Mouse (Mus musculus) spleen, postnatal 14 days (tissue): ENCODE results near the gene Akt1.

Experiments
- DNase-seq, 2 experiments: peaks; one replicate each; pipeline ENCODE4 v3.0.0; 2021 to 2022; ENCODE audit warnings: low spot score in 2 of 2

Gene Akt1

DNA sequence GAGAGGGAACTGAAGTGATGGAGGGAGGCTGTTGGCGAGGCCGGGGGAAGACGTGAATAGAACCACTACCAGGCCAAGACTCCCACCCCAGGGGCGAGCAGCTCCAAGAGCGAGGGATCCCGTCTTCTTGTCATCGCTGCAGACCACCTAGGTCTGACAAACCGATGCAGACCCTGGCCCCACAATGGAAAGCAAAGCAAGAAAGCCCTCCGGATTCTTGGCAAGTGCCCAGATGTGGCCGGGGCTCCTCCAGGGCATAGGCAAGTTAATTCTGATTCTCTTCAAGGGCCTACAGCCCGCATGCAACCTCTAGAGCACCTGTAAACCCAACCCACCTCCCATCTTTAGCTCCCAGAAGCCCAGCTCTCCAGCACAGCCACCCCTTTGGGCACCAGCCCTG lies 11.4 kb downstream of the Akt1 start:
- no peak for DNase-seq

DNA sequence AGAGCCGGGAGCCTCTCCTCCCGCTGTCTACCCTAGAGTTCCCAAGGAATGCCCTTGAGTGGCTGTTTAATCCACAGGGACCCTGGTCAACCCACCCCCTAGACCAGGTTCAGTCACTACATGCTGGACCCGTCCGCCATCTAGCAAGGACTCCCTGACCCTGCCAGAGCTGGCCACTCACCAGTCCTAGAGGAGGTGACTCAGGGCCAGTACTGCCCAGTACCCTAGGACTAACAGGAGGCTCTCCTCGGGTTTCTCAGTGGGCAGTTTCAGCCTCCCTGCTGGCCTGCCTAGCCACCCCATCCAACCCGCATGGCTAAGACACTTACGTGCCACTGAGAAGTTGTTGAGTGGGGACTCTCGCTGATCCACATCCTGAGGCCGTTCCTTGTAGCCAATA lies 12.8 kb downstream of the Akt1 start:
- DNase-seq: no peak

DNA sequence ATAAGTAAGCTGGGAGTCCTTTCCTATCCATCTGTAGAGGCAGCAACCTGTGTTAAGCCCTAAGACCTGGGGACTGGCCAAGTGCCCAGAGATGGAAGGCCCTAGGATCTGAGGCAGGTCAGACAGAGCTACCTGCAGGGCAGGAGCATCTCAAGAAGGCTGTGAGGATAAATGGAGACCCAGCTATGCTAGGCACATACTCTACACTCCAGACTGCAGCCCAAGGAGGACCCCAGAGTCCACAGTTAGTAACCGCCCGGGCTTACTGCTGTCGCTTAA lies 13.4 kb downstream of the Akt1 start:
- DNase-seq: no peak

DNA sequence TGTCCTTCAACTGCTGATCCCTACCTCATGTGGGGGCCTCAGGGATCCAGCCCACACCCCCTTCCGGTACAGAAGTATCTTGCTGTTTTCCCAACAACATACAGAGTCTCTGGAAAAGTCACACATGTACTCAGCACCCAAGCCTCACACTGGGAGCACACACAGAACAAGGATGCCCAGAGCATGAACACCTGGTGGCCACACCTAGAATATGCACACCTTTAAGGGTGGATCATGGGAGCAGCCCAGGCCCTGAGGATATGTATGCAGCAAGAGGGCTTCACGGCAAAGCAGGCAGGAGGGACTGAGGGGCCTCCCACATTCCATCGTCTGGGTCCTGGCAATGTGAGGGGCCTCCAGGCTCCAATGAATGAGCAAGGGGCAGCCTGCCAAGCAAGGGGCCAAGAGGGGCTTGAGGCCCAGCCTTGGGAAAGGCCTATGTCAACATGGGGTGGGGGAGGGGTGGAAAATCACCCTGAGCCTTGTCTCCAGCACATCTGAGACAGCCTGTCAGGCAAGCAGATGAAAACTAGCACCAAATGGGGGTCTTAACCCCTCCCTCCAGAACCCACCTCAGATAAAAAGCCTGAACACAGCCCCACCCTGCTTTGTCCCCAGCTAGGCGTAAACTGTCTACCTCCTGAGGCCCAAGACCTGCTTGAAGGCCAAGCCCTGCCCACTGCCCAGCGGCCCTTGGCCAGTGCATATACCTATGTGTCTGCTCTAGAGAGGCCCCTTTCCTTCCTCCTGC lies 13.9 kb downstream of the Akt1 start:
- DNase-seq: no peak

DNA sequence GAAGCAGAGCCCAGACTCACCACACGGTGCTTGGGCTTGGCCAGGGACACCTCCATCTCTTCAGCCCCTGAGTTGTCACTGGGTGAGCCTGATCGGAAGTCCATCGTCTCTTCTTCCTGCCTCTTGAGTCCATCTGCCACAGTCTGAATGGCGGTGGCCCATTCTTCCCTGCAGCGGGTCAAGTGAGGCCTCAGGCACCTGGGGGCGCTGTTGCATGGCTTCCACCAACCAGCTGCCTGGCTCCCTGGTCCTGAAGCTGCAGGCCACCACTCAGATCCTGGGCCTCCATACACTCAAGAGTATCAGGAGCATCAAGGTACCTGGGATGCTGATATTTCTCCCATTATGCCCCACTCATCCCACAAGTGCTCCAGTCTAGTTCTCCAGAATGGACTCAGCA lies 15.6 kb downstream of the Akt1 start:
- peak; percentile 51 to 73 for DNase-seq

DNA sequence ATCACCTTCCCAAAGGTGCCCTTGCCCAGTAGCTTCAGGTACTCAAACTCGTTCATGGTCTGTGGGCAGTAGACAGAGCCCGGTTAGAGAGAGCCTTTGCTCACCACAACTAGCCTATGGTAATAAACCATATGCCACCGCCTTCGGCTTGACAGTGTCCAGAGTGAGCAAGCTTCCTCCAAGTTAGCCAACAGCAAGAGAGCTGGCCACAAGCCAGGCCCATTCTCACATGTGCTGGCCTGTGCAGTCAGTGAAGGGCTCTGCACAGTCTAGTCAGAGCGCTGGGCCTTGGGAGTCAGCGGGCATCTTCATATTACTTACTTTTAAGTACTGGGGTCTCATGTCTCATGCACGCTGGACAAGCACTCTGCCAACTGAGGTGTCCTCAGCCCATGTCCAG lies 16.1 kb downstream of the Akt1 start:
- no peak for DNase-seq

DNA sequence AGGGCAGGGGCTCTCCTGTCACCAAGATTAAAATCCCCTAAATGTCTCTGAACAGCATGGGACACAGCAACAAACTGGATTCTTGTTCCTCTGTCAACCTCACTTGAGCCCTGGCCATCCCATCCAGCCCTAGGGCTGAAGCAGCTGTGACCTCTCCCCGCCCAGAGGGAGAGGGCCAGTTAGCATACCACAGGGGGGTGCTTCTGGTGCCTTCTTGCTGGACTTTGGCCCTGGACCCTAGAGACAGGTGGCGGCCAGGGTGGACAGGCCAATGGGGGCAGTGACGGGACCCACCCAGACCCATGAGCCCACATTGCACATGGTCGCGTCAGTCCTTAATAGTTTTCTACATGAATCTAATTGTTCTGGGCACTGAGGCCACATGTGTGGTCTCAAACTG lies 20.6 kb downstream of the Akt1 start:
- no peak for DNase-seq

DNA sequence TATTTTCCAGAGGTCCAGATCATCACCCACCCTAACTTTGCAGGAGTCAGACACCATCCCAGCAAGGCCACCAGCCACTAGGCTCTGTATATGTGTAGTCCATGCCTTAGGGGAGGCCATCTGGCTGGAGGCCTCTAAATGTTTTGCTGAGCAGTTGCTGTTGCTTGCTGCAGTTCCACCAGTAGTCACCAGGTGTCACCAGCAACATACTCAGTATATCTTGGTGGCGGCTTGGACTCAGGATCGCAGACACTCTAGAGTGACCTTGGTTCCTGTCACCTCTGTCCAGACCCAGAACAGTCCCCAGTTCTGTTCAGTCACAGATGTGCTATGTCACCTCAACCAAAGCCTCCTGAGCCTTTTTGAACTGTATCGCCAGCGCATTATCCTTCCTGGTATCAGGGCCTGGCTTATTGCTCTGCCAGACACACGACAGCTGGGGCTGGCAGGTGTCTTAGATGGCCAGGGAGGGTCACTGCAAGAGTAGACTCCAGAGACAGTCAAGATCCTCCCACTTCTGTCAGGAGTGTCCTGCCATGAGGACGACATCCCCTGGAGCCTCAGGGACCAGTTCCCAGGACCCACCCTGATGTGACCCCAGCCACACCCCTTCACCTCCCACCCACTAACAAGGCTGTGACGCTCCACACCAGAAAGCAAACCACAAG lies 21.4 kb downstream of the Akt1 start:
- DNase-seq: peak; percentile 73 to 81

DNA sequence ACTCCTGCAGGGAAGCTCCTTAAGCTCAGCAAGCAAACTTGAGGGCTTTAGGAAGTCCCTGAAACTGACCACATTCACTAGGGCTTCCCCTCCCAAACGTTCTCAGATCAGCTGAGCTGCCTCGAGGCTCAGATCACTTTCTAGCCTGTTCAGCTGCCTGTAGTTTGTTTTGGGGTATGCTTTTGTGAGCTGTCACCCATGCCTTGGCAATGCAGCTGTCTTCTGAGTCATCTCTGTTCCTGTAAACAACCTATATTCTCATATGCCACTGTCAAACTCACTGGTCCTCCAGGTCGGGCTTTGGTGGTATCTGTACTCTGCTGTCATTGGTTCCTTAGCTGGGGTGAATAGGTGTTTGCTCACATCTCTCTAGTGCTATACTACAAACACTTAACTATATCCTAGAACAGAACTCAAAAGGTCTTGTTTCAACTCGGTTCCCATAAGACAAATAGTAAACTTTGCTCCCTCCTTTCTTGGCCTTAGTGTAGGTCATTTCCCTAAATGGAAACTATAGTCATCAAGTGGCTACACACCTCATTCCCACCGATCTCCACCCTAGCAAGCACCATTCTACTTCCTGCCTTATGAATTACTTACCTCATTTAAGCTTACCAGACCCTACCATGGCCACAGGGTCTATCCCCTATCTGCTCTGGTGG lies 22.8 kb downstream of the Akt1 start:
- no peak for DNase-seq

DNA sequence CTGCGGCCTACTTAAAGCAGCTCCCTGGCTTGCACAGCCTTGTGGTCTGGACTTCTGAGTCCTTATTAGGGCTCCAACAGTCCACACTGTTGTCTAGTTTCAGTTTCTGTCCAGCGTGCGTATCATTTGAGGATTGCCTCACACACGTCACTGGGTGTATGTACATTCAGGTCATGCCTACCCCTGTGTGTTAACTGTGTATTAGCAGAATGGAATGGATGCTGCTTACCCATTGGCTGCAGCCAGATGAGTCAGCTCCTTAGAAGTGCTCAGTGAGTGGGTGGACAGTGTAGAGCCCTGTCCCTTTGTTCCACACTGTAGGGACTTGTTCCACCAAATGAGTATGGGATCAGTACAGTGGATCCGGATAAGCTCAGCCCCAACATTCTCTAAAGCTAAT lies 26.6 kb downstream of the Akt1 start:
- no peak for DNase-seq

DNA sequence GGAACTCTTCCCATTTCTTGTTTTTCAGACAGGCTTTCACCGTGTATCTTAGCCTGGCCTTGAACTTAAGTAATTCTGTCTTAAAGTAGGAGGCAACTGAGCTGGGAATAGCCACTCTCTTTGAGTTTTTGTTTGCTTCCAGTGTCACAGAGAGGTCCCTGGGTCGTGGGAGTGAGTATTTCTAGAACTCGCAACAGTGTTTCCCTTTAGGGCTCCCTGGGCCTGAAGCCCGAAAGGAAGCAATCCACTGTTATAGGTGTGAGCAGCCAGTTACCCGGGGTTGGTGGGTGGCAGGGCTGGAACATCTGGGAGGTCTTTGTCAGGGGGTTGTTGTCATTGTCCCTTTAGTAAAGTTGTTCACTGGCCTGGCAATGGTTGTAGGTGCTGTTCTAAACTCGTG lies 28.5 kb downstream of the Akt1 start:
- no peak for DNase-seq

DNA sequence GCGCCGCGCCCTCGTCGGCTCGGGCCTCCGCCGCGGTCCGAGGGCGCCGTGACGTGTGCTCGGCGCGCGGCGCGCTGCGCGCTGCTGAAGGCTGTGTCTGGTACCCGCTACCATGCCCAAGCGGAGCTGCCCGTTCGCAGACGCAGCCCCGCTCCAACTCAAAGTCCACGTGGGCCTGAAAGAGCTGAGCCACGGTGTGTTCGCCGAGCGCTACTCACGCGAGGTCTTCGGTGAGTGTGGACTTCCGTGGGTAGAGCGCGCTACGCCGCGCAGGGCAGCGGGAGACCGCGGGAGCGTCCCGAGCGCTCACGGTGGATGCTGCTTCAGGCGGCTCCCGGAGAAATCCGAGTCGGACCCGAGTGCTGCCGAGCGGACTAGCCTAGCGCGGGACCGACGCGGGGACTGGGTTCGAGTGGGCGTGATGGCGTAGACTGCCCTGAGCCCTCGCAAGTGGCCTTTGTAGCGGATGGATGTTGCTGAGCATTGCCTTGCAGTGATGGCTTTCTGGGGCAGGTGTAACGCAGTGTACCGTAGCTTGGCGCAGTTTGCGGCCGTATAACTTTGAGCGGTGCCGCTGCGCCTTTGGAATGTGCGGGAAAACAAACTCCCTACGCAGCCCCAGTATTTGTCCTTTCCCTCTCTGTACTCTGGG lies 29.7 kb downstream of the Akt1 start:
- DNase-seq: peak in 1 of 2 experiments; percentile 27

DNA sequence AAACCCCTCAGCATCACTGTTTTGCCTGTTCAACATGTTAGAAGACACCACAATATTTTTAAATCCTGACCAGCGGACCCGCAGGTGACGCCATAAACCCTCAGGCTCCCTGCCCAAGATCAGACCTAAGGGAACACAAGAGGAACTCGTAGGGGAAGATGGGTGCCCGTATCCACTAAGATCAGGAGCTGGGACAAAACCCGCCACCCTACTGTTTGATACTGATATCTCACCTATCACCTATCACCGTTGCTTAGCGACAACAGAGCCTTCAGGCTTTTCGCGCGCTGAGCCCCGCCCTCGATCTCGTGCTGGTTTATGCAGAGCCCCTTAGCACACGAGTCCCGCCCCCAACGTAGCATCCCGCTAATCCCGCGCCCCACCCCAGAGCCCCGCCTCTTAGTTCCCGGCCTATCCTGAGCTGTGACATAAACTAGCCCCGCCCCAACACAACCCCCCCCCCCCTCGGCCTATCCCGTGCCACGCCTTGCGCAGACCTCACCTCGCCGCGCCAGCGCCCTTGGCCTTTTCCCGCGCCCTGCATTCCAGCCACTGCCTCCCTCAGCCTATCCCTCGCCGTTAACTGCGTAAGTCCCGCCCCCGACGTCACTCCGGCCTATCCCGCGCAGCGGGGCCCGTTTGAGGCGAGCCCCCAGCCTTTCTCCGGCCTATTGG lies 30.4 kb downstream of the Akt1 start, which contains the start of gene Siva1:
TSS of gene Siva1 (plus strand) at position 500 of the 675 bp plus-strand sequence.
- peak; percentile 95 to 97 for DNase-seq

DNA sequence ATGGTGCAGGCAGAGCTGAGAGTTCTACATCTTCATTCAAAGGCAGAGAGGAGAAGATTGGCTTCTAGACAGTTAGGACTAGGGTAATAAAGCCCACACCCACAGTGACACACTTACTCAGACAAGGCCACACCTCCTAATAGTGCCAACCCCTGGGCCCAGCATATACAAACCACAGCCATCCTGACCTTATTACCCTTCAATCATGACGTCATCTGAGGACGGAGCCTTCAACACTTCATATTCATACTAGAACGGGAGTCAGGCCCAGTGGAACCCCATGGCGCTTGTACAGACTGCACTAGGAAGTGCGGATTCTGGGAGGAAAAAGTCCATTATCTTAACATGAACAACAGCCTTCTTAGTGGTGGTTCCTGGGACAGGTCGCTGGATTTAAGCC lies 31.6 kb downstream of the Akt1 start:
- DNase-seq: no peak

DNA sequence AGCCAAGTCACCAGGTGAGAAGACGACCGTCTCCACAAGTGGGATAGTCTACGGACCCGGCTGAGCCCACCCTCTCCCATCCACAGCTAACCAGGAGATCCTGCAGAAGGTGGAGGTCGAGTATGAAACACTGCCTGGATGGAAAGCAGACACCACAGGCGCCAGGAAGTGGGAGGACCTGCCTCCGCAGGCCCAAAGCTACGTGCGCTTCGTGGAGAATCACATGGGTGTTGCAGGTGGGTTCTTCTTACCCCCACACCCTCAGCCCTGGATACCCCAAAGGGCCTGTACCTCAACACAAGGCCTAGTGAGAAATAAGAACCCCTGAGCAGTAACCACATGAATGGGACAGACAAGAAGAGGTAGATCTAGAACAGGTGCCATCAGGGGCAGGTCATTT lies 35.2 kb downstream of the Akt1 start:
- no peak for DNase-seq

DNA sequence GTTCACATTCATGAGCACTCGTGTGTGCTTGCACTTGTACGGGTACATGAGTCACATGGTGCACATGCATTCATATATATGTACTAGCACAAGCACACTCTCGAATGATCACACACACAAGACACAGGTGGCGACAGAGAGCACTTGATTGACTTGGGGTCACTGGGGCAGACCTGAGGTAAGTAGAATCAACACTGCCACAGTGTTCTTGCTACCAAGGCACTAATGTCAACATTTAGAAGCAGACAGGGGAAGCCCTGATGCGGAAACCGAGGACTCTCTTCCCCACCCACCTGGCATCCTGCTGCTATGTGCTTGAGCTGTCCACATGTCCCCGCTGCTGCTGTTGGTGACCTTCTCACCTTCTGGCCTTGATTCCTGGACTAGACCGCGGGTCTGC lies 41.0 kb downstream of the Akt1 start:
- peak in 1 of 2 experiments; percentile 35 for DNase-seq

DNA sequence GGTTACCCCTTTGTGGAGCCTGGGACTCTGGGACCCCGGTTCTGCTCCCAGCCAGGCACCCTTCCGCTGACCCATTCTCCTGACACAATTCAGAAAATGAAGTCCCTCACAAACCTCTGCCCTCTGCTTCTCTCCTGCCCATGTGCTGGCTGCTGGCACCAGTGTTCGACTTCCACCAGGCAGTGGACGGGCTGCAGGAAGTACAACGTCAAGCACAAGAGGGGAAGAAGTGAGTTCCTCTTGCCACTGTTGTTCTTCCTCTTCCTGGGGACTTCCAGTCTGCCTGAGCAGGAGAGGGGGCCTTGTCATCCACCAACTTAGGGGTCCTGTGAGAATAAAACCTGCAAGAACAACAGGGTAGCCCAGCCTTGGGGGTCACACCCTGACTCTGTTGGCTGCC lies 41.8 kb downstream of the Akt1 start:
- no peak for DNase-seq

DNA sequence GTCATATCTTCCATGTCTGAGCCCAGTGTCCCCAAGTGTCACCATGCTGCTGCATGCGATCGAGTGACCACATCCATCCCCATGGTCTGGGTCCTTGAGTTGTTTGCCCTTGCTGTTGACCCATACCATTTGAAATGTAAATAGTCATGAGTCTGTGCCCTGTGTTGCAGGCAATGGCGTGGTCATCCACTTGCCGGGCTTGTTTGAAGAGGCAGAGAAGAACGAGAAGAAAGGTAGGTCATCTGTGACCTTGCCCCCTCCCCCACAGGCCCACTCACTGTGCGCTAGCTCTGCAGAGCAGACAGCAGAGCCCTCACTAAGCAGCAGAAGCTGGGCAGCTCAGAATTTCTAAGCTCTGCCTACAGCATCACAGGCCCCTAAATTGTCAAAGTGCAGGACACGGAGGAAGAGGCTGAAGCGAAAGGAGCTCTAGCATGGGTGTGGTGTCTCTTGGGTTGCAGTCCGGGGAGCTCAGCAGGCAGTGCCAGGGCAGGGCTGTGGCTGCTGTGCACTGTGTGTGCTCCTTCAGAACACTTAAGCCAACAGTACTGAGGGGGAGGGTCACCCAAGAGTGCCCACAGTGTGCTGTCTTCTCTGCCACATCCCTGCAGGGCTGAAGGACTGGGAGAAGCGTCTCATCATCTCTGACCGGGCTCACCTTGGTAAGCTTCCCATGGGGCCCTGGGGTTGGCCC lies 42.5 kb downstream of the Akt1 start:
- no peak for DNase-seq

DNA sequence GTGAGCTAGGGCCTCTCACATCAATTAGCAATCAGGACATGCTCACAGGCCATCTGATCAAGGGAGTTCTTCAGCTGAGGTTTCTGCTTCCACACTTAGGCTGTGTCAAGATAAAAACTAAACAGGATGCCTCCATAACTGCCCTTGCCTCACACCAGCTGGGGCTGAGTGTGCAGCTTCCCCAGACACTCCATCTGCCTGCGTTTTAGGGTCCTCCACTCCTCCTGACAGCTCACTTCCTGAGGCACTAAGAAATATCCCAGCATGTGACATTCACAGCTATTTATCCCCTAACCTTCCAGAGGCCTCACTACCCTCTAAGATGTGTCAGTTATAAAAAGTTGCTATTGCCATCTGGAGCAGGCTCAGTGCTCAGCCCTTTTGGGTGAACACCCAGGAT lies 43.2 kb downstream of the Akt1 start:
- DNase-seq: no peak

DNA sequence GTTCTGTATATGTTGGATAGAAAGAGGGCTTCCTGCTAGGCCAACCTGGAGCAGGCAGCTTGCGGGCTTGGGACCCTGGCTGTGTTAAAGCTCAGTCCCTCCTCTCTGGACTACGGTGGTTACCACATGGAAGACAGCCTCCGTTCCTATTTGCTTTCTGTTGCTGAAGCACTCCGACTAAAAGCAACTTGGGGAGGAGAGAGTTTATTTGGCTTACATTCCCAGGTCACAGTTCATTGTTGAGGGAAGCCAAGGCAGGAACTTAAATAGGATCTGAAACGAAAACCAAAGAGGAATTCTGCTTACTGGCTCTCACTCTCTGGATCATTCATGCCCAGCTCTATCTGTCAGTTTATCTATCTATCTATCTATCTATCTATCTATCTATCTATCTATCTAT lies 43.9 kb downstream of the Akt1 start:
- DNase-seq: no peak

DNA sequence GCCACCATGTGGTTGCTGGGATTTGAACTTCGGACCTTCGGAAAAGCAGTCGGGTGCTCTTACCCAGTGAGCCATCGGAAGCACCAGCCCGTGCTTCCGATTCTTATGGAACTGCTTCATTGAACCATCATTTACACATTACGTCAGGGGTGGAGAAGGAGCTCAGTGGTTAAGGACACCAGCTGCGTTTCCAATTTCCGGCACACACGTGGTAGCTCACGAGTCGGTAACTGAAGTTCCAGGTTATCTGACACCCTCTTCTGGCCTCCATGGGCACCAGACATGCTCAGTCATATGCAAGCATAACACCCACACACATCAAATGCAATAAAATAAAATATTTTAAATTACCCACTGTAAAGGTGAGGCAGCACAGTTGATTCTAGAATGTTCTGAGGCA lies 44.7 kb downstream of the Akt1 start:
- no peak for DNase-seq
